Mouse (Mus musculus) midbrain, embryonic 11.5 days (tissue): ENCODE results near the gene Pole3. TPM values are rescaled to one million over a fixed set of nuclear protein-coding genes. Genes with fewer than 3 reads are reported as not detected.

Experiments
- ATAC-seq: fragments of 200-750 bp; cut with Nextera tagmentation; 2 replicates; pipeline ENCODE4 v1.8.0; 2017; ENCODE audit warnings: moderate TSS enrichment, moderate library complexity; ENCODE audit not compliant: low FRiP score
- DNase-seq: peaks from one replicate; pipeline ENCODE4 v3.0.0; 2015; ENCODE audit warnings: low spot score; ENCODE audit errors: missing footprints
- H3K27ac ChIP-seq: fragments of 300-500 bp; sonication (generic); 2 replicates; pipeline ENCODE4 v1.5.1; 2014; ENCODE audit warnings: low read depth, low read length
- H3K27me3 ChIP-seq: fragments of 300-500 bp; sonication (generic); 2 replicates; pipeline ENCODE4 v1.6.1; 2014; ENCODE audit warnings: mild to moderate bottlenecking, low read length, moderate library complexity, mixed read lengths; ENCODE audit not compliant: control insufficient read depth, insufficient read depth
- H3K36me3 ChIP-seq: fragments of 300-500 bp; sonication (generic); 2 replicates; pipeline ENCODE4 v1.6.1; 2014; ENCODE audit warnings: mild to moderate bottlenecking, low read length, moderate library complexity, mixed read lengths; ENCODE audit not compliant: control insufficient read depth, insufficient read depth
- H3K4me1 ChIP-seq: fragments of 300-500 bp; sonication (generic); 2 replicates; pipeline ENCODE4 v1.6.1; 2014; ENCODE audit warnings: low read length; ENCODE audit not compliant: control insufficient read depth, insufficient read depth
- H3K4me2 ChIP-seq: fragments of 300-500 bp; sonication (generic); 2 replicates; pipeline ENCODE4 v1.6.1; 2014; ENCODE audit warnings: mild to moderate bottlenecking, moderate library complexity
- H3K4me3 ChIP-seq: fragments of 300-500 bp; sonication (generic); 2 replicates; pipeline ENCODE4 v1.5.1; 2014; ENCODE audit warnings: low read depth, low read length
- H3K9ac ChIP-seq: fragments of 300-500 bp; sonication (generic); 2 replicates; pipeline ENCODE4 v1.6.1; 2014; ENCODE audit warnings: low read length
- H3K9me3 ChIP-seq: fragments of 300-500 bp; sonication (generic); 2 replicates; pipeline ENCODE4 v1.6.1; 2016; ENCODE audit warnings: low read length; ENCODE audit not compliant: control insufficient read depth
- WGBS: fragments of 180-500 bp; shearing (Covaris S2); extraction: QIAGEN DNeasy Blood & Tissue Kit; methylation state at CpG from one replicate; pipeline ENCODE4 v1.1.7; 2014; 5-methylcytosine and 5-hydroxymethylcytosine counted together
- polyA plus RNA-seq: library from polyadenylated mRNA; unstranded; fragments of >200 nt; fragmentation: Nextera tagmentation; extraction: Ambion mirVana; gene quantifications from 2 replicates; pipeline ENCODE4 v1.2.1, GENCODE M21; 2014

Pole3 gene
- 137 TPM in 2 replicates for polyA plus RNA-seq

DNA sequence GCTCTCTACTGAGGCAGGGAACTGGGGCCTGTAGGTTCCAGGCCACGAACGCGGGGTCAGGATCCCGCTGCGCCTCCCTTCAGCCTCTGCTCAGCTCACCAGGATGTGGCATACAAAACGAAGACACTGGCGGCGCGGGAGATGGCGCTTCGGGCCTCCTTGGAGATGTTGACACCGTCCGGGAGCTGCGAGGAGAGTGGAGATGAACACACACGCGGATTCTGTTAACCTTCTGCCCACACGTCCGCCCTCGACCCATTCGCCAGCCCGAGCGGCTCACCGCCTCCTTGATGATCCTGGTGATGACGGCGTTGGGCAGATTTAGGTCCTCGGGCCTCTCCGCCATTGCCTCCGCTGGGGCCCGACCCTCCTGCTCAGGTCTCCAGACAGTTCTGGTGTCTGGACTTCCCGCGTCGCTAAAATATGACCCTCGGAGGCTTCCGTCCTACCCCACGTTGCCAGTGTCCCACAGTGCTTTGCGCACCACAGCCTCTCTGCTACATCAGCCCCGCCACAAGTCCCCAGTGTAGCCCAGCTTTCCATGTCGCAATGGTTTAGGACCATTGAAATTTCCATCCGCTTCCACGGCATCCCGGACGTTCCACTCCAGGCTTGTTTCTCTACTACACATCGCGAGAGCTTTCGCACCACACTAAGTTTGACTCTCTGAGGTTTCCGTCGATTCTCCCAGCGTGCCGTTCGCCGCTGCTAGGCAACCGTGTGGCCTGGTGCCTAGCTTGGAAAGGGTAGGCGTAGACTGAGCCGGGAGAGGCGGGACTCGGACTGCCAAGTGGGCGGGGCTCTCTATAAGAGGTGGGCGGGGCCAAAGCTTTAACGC is at the start of gene Pole3, which contains the start of gene 4933430I17Rik:
Pole3 (minus strand) TSS at position 418 of the 838 bp plus-strand sequence.
4933430I17Rik (plus strand) TSS at position 719 of the 838 bp plus-strand sequence.
- Histone ChIP-seq H3K9me3 (no peaks in the 10 kb centered on the region), H3K36me3 (no peaks in the 10 kb centered on the region)

DNA sequence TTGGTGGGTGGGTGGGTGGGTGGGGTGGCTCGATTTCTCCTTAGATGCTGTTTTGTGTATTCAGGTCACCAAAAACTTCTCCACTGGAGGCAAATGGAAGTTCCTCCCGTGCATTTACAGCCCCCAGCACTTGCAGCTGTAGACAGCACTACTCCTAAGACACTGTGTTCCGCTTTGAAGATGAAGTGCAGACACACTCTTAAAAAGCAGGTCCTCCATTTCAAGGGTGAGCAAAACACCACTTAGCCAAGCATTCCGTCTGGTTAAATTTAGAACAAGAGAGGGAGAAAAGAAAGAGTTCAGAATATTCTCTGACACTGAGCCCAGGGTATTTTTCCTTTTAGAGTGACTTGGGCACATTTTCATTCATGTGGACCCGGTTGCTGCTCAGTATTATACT is 45.2 kb upstream of the Pole3 start:
- no peak for ATAC-seq
- H3K36me3 ChIP-seq: no peaks in the 10 kb centered on the region
- 85% methylated on average over 5 of the region's 5 CpGs for WGBS
- no peak overlapping the region for H3K27ac ChIP-seq
- H3K4me3 ChIP-seq: no peak overlapping the region
- no peaks in the 10 kb centered on the region for H3K9me3 ChIP-seq
- H3K4me2 ChIP-seq: no peak overlapping the region
- no peaks in the 10 kb centered on the region for H3K4me1 ChIP-seq
- no peak for DNase-seq
- H3K9ac ChIP-seq: no peak overlapping the region
- H3K27me3 ChIP-seq: no peaks in the 10 kb centered on the region

More for the DNA sequence above, at the start of gene Pole3, which contains the start of gene 4933430I17Rik:
- Histone ChIP-seq H3K4me2 (peak within 1 kb of the TSS; percentile 74), H3K4me3 (peak within 1 kb of the TSS; percentile 70), H3K27ac (peak within 1 kb of the TSS; percentile 89), H3K4me1 (peaks cover 12% of the 10 kb centered on the region), H3K27me3 (no peaks in the 10 kb centered on the region), H3K9ac (peak within 1 kb of the TSS; percentile 84)
- ATAC-seq: peak; percentile 98
- under 1% methylated on average over 59 of the region's 59 CpGs for WGBS
- peak; percentile 99 for DNase-seq

DNA sequence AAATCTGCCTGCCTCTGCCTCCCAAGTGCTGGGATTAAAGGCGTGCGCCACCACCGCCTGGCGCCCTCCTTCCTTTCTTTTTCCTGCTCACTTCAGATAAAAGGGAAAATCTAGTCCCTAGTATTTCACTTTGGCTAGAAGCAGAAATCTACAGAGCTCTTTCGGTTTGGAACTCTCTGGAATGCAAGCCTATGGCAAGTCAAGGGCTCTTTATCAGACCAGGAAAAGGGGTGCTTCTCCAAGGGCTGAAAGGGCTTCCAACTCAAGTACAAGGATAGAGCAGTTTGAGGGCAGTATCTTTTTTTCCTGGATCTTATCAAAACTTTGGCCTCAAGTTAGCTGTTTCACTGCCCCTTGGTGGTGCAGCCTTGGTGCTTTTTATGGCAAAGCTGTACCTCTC is 44.7 kb upstream of the Pole3 start:
- no peak for DNase-seq
- Histone ChIP-seq H3K27me3 (no peaks in the 10 kb centered on the region), H3K4me2 (no peak overlapping the region), H3K9ac (no peak overlapping the region), H3K36me3 (no peaks in the 10 kb centered on the region), H3K4me3 (no peak overlapping the region), H3K4me1 (no peaks in the 10 kb centered on the region), H3K27ac (no peak overlapping the region), H3K9me3 (no peaks in the 10 kb centered on the region)
- ATAC-seq: no peak
- 94% methylated on average over 5 of the region's 5 CpGs for WGBS

DNA sequence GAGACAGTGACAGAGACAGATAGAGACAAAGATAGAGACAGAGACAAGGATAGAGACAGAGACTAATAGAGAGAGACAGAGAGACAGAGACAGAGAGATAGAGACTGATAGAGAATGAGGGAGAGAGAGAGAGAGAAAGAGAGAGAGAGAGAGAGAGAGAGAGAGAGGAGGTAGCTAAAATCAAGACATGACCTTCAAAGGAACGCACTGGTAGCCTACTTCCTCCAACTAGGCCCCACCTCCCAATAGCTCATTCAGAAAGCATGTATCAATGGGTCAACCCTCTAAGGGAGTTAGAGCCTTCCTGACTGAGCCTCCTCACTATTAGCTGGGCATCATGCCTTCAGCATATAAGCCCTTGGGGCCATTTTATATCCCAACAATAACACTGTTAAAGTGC is 43.5 kb upstream of the Pole3 start:
- 91% methylated on average over 1 of the region's 1 CpGs for WGBS
- H3K9me3 ChIP-seq: no peaks in the 10 kb centered on the region
- no peaks in the 10 kb centered on the region for H3K27me3 ChIP-seq
- H3K36me3 ChIP-seq: no peaks in the 10 kb centered on the region
- H3K4me2 ChIP-seq: no peak overlapping the region
- DNase-seq: no peak
- H3K4me1 ChIP-seq: no peaks in the 10 kb centered on the region
- no peak overlapping the region for H3K27ac ChIP-seq
- ATAC-seq: no peak
- H3K9ac ChIP-seq: no peak overlapping the region
- H3K4me3 ChIP-seq: no peak overlapping the region

DNA sequence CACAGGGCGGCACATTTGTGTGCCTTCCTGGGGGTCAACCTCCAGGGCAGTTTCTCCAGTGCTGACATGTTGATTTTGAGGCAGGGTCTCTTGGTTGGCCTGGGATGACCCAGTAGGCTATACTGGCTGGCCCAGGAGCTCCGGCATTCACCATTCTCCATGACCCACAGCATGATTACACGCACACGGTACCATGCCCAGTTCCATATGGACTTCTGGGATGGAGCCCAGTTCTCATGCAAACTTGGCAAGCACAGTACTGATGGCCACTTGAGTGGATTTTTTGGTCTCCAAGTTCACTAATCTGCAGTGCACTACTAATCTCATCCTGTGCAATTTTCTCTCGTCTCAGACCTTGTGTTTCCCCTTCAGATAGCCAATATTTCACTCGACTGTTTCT is 42.8 kb upstream of the Pole3 start:
- Histone ChIP-seq H3K9ac (no peak overlapping the region), H3K27ac (no peak overlapping the region), H3K4me3 (no peak overlapping the region), H3K4me2 (no peak overlapping the region), H3K9me3 (no peaks in the 10 kb centered on the region), H3K4me1 (no peaks in the 10 kb centered on the region), H3K36me3 (no peaks in the 10 kb centered on the region), H3K27me3 (no peaks in the 10 kb centered on the region)
- ATAC-seq: no peak
- WGBS: 94% methylated on average over 6 of the region's 6 CpGs
- DNase-seq: no peak

DNA sequence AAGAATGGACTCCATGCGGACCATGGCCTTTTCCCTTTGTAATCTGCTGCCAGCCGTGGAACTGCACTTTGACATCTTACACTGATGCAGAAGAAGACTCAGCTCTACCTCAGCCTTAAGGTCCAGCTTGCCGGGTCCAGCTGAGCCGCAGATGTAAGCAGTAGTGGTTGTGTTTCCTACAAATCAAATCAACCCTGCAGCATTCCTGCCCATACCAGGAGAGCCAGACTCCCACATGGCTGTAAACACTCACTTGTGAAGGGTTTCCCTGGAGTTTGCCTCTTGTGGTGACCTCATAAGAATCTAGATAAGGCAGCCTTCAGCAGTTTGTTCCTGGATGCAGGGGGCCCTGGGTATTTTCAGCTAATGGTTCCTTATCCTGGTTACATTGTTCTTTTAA is 41.7 kb upstream of the Pole3 start:
- H3K4me3 ChIP-seq: no peak overlapping the region
- no peaks in the 10 kb centered on the region for H3K4me1 ChIP-seq
- ATAC-seq: no peak
- no peaks in the 10 kb centered on the region for H3K9me3 ChIP-seq
- 80% methylated on average over 4 of the region's 4 CpGs for WGBS
- no peak overlapping the region for H3K27ac ChIP-seq
- no peaks in the 10 kb centered on the region for H3K27me3 ChIP-seq
- H3K36me3 ChIP-seq: no peaks in the 10 kb centered on the region
- H3K9ac ChIP-seq: no peak overlapping the region
- DNase-seq: no peak
- no peak overlapping the region for H3K4me2 ChIP-seq

DNA sequence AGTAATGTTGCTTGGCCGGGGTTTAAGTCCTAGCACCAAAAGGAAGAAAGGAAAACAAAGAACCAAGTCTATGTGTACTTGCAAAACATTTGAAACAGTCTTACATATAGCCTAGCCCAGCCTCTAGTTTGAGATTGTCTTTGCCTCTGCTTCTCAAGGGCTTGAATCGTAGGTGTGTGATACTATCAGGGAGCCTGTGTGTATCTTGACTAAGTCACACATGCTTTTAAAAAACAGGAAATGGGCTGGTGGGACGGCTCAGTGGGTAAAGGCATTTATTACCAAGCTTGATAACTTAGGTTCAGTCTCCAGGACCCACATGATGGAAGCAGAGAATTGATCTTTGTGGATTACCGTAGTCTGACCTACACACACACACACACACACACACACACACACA is 37.1 kb upstream of the Pole3 start:
- Histone ChIP-seq H3K9me3 (no peaks in the 10 kb centered on the region), H3K9ac (0 out of 2 replicates have a peak overlapping the region, but pooled peaks have one; percentile 16), H3K4me2 (no peak overlapping the region), H3K36me3 (no peaks in the 10 kb centered on the region), H3K4me1 (no peaks in the 10 kb centered on the region), H3K27ac (no peak overlapping the region), H3K4me3 (no peak overlapping the region), H3K27me3 (no peaks in the 10 kb centered on the region)
- DNase-seq: no peak
- WGBS: 88% methylated on average over 4 of the region's 4 CpGs
- ATAC-seq: no peak

DNA sequence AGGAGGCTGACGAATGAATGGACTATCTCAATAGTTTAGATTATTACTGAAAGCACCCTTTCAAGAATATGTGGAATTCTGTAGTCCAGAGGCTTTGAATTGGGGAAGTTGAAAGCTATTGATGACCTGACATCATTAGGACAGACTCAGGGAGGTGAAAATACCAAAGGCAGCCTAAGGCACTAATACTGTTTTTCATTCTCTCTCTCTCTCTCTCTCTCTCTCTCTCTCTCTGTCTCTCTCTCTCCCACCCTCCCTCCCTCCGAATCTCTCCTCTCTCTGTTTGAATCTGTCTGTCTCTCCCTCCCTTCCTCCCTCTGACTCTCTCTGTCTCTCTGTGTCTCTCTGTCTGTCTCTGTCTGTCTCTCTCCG is 36.7 kb upstream of the Pole3 start:
- Histone ChIP-seq H3K27ac (no peak overlapping the region), H3K9ac (0 out of 2 replicates have a peak overlapping the region, but pooled peaks have one; percentile 20), H3K9me3 (no peaks in the 10 kb centered on the region), H3K4me2 (no peak overlapping the region), H3K4me1 (no peaks in the 10 kb centered on the region), H3K4me3 (no peak overlapping the region), H3K27me3 (no peaks in the 10 kb centered on the region), H3K36me3 (no peaks in the 10 kb centered on the region)
- DNase-seq (no peak), ATAC-seq (peak; percentile 22)
- 57% methylated on average over 3 of the region's 3 CpGs for WGBS

DNA sequence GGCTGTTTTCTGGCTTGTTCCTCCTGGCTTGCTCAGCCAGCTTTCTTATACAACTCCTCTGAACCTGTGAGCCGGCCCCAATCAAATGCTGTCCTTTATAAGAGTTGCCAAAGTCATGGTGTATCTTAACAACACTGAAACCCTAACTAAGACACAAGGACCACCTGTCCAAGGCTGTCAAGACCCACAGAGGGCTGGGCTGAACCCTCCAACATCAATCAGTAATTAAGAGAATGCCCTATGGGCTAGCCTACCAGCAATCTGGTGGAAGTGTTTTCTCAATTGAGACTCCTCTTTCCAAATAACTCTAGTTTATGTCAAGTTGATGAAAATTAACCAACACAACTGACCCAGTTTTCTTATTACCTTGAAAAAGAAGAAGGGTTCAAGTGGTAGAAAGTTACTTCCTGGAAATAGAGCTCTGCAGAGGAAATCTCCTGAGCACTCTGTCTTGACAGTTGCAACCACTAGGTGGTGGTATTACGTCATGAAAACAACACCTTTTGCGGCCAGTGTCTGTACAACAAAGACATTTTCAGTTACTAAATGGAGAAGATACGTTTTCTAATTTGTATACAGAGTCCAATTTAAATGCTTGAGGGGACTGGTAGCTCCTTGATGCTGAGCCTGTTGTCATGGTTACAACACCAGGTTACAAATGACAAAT is 36.2 kb upstream of the Pole3 start:
- Histone ChIP-seq H3K9ac (0 out of 2 replicates have a peak overlapping the region, but pooled peaks have one; percentile 20), H3K4me3 (no peak overlapping the region), H3K27me3 (no peaks in the 10 kb centered on the region), H3K4me2 (no peak overlapping the region), H3K27ac (no peak overlapping the region), H3K9me3 (no peaks in the 10 kb centered on the region), H3K36me3 (no peaks in the 10 kb centered on the region), H3K4me1 (no peaks in the 10 kb centered on the region)
- DNase-seq (peak; percentile 96), ATAC-seq (peak; percentile 83)
- WGBS: 25% methylated on average over 4 of the region's 4 CpGs
